Mouse (Mus musculus): Measurements from ENCODE around the gene Slco1b2.

DNA sequence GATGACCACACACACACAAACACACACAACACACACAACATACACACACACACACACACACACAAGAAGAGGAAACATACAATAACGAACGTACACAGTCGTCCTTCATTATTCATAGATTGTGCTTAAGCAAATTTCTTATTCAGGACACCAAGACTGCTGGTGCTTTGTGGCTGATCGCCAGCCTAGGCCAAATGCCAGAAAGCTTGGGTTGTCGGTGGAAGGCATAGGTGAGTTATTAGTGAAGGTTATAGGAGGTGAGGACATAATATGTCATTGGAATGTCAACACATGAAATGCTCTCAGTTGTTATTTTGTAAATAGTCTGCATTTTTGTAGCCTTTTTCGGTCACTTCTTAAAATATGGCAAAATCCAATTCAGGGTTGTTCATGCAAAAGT, 3.6 kb downstream of the Slco1b2 start:
- no peak for TF ChIP-seq ZNF384 (IDR thresholded peaks at IDR 0.05; ENCODE audit: low read depth, low read length)
- no peak for TF ChIP-seq ZC3H11A (IDR thresholded peaks at IDR 0.05; ENCODE audit: borderline replicate concordance, low read depth, low read length)
- TF ChIP-seq CHD2 (IDR thresholded peaks at IDR 0.05; ENCODE audit: low read depth, low read length) = no peak
